Mouse (Mus musculus): ENCODE data around the gene Rnps1.
A peak's percentile ranks its signal among the peaks of the same experiment; 100 is the strongest.

The Rnps1 gene

DNA sequence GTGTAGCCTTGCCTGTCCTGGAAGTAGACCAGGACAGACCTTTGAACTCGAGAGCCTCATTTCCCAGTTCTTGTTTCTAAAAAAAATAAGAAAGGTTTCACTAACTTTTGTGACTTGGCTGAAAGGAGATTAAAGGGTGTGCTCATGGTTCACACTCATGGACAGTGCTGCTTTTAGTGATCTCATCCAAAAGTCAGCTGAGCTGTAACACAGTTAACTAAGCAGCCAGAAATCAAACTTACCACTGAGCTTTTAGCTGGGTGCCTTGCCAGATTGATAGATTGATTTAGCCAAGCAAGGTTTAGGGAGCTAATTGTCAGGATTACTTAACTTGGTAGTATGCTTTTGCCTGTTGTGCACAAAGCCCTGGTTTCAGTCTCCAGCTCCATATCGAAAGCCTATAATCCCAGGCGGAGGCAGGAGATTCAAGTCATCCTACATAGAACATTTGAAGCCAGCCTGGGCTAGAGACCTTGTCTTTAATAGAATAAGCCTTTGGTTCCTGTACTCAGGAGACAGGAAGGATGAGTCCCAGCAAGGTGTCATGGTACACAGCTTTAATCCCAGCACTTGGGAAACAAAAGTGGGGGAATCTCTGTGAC is 1.8 kb downstream of the Rnps1 start:
- TF ChIP-seq GATA4 (IDR thresholded peaks at IDR 0.05; ENCODE audit: insufficient replicate concordance, low read length), result no peak

DNA sequence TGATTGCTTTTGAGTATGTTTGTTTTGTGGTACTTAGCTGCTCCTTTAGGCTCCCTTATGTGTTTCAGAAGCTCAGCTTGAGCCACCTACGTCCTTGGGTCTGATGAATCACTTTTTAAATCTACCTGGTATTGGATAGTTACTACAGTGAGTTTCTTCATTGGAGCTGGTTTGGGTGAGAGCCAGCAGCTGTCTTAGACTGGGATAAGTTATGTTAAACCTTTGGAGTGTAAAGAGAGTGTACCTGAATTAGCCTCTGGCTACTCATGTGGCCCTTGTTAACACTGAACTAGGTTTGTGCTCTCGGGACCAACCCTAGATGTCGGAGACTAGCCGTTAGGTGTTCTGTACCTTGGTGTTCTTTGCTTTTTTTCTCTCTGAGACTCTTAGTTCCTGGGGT is 8.7 kb downstream of the Rnps1 start:
- TF ChIP-seq GATA4 (IDR thresholded peaks at IDR 0.05; ENCODE audit: insufficient replicate concordance, low read length), result no peak

DNA sequence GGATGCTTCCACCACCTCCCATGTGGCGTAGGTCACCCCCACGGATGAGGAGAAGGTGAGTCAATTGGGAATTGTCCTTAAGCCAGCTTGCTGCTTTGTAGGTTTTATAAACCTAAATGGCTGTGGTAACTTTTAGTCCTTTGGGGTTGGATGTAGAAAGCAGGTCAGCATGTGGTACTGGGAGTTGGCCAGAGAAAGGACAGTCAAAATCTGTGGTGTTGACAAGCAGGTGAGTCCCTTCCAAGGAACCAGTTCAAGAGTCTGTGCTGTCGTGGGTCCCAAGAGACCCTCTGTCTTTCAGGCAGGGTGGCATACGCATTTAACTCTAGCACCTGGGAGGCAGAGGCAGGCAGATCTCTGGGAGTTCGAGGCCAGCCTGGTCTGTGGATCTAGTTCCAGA is 10.1 kb downstream of the Rnps1 start:
- no peak for TF ChIP-seq GATA4 (IDR thresholded peaks at IDR 0.05; ENCODE audit: insufficient replicate concordance, low read length)

DNA sequence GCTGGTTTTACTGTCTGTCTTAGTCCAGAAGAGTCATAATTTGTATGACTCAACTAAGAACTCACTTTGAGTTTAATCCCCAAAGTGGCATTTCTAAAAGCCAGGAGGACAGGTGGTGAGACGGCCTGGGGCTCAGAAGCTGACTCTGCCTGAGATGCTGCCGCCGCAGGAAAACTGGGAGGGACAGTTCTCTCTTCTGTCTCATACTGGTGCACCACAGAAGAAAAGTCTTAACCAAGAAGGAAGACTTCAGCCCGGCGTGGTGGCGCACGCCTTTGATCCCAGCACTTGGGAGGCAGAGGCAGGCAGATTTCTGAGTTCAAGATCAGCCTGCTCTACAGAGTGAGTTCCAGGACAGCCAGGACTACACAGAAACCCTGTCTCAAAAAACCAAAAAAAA is 11.5 kb downstream of the Rnps1 start:
- no peak for TF ChIP-seq GATA4 (IDR thresholded peaks at IDR 0.05; ENCODE audit: insufficient replicate concordance, low read length)

DNA sequence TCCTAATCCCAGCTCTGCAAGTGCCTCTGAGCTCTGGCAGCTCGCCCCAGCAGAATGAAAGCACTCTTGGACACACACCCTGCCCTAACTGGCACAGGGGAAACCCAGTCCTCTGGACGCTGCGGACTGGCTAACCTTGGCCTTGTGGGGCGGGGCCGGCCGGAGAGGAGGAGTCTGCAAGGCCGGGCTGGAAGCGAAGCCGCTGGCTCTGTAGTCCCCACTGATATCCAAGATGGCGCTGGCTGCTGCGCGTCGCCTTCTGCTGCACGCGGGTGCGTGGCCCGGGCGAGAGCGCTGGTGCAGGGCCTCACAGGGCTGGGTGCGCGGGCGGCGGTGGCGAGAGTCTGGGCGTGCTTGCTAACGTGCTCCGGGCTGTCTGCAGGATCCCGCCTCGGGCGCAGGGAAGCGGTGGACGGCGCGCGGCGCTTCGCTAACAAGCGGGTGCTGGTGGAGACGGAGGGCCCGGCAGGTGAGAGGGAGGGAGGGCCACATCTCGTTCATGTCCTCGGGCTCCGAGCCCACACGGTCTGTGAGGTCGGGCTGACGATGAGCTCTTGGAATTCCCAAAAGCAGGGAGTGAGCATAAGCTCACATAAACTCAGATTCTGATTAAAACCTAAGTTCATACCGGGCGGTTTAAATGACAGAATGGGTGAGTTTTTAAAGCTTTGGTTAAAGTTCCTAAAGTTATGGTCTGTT is 12.3 kb downstream of the Rnps1 start, which contains the start of gene Eci1:
Eci1 (plus strand) TSS at position 171 of the 699 bp plus-strand sequence.
- TF ChIP-seq GATA4 (IDR thresholded peaks at IDR 0.05; ENCODE audit: insufficient replicate concordance, low read length), result peak; percentile 18; the same call in 1 of the 2 replicates

DNA sequence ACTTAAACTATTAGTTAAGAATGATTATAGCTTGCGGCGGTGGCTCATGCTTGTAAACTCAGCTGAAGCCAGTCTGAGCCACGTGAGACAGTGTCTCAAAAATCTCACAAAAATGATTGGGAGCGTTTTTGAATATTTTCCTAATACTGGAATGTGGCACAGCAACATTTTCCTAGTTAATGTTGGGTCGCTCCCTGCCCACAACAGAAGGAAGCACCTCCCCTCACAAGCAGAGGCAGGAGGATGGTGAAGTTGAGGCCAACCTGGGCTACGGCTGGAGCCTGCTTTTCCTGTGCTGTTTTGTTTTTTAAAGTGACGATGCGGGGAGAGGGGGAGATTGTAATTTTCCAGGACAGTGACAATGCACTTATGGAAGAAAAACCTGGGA is 12.8 kb downstream of the Rnps1 start:
- no peak for TF ChIP-seq GATA4 (IDR thresholded peaks at IDR 0.05; ENCODE audit: insufficient replicate concordance, low read length)

DNA sequence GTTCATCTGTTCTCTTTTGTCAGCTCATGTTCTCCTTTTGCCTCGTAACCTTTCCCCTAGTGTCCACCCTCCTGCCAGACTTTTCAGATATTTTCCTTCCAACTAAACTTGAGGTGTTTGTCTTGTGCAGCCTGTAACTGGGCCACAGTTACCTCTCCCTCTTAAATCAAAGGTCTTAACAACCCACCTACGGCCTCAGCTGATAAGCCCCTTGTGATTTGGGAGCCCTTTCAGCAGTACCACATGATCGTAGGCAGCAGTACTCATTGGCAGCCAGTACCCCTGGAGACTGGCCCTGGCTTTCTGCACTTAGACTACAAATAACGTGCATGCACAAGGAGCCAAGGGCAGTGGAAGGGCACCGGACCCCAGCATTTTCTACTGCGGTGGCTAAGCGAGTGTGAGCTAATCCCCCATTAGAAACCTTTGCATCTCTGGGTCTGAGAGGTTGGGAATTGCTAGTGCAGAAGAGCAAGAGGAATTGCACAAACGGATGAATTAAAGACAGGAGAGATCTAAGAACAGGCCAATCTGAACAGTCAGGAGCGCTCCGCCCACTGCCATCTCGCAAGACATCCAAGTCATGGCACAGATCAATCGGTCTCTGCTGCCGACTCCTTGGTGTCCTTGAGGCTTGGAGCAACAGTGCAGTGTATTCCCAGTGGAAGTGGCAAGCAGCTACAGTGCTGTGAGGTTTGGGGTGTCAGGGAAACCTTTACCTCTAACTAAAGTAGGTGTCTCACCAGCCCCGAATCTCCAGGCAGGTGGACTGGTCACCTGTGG is 15.0 kb downstream of the Rnps1 start:
- TF ChIP-seq GATA4 (IDR thresholded peaks at IDR 0.05; ENCODE audit: insufficient replicate concordance, low read length), result no peak; the same call in 1 of the 2 replicates

DNA sequence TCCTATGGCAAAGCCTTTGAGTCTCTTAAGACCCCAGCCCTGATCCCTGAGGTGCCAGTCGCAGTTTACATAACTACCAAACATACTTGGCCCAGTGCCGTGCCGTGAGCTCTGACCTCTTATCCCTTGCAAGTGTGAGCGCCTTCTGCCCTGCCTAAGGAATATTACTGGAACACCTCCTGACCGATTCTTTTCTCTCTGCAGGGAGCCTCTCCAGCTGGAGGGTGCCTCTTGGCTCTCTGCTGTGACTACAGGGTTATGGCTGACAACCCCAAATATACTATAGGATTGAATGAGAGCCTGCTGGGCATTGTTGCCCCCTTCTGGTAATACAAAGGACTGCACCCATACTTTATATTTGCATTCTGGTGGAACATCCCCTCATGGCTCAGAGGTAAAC is 22.7 kb downstream of the Rnps1 start:
- no peak for TF ChIP-seq GATA4 (IDR thresholded peaks at IDR 0.05; ENCODE audit: insufficient replicate concordance, low read length)

DNA sequence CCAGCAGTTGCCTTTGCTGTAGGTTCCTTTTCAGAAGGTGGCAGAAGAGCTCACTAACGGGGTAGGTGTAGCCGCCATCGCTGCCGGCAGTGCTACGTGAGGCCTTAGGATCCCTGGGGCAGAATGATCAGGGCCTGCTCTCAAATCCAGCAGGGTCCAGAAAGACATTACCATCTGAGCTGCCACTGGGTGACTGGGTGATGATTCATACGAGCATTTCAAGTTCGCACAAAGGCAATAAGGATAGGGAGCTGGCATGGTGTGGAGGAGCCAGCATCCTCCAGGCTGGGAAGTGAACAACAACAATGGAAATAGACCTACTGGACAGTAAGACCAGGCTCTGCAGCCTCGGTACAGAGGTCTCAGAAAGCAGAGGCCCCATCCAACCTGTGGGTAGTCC is 26.0 kb downstream of the Rnps1 start:
- TF ChIP-seq GATA4 (IDR thresholded peaks at IDR 0.05; ENCODE audit: insufficient replicate concordance, low read length), result no peak

DNA sequence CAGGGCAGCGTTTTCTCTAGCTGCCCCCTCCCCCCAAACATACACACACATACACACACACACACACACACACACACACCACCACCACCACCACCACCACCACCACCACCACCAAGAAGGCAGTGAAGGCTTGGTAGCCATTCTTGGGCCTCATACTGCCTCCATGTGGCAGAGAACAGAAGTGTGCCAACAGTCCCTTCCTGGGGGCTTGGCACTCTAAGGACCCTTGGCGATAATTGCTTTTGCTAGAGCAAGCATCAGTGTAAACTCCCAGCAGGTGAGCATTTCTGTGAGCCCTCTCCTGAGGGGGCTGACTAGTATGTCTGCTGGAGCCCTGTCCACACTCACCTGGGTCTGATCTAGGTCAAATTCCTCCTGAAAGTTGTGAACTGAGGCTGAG is 26.8 kb downstream of the Rnps1 start:
- no peak for TF ChIP-seq GATA4 (IDR thresholded peaks at IDR 0.05; ENCODE audit: insufficient replicate concordance, low read length)

DNA sequence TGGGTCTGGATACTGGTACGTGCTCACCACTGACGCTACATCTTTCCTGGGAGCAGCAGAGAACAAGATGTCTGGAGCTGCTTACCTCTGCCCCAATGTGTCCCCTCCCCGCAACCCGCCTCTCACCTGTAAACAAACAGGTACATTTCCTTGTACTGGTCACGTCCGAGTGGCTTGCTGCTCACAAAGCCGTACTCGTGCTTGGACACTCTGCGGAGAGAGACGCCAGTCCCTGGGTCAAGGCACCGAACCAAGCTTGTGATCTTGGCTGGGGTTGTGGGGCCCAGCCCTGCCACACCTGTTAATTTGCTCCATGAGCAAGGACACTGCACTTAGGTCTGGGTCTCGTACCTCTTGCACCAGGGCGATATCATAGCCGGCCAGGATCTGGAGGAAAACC is 27.7 kb downstream of the Rnps1 start:
- no peak for TF ChIP-seq GATA4 (IDR thresholded peaks at IDR 0.05; ENCODE audit: insufficient replicate concordance, low read length)

DNA sequence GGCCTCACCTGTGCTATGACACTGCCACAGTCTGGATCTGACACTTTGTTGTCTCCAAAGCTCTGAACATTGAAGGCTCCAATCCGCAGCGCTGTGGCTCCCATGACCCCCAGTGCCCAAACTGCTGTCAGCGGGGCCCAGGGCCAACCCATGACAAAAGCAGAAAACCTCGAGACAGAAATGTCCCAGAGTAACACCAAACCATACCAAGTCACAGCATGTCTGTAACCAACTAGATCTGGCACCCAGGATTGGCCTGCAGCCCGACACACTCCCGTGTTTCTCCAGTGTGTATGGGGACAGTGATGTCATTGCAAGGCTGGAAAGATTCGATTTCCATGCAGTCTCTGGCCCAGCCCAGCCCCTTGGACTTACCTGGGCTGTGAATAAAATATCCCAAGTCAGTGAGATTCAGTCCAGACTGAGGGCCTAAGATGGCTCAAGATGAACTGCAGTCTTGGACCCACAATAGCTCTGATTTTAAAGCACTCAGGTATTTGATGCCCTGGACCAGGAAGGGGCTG is 28.3 kb downstream of the Rnps1 start, which contains the start of gene Dnase1l2:
Dnase1l2 (minus strand) TSS at position 474 of the 524 bp plus-strand sequence.
- TF ChIP-seq GATA4 (IDR thresholded peaks at IDR 0.05; ENCODE audit: insufficient replicate concordance, low read length), result no peak

DNA sequence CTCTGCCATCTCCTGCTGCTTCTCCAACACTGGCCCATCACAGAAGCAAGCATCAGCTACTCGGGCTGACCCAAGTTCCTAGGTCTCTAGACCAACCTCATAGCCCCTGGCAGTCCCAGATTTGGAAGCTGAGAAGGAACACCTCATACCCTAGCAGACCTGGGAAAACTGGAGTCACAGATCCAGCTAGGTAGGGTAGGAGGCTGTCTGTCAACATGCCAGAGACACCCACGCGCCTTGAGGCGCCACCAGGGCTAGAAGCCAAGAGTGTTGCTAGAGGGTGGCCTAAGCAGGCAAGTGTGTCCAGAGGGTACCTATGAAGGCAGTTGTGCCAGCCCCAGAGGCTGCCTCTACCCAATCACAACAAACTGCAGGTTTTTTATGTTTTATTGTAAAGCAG is 29.0 kb downstream of the Rnps1 start:
- no peak for TF ChIP-seq GATA4 (IDR thresholded peaks at IDR 0.05; ENCODE audit: insufficient replicate concordance, low read length)

DNA sequence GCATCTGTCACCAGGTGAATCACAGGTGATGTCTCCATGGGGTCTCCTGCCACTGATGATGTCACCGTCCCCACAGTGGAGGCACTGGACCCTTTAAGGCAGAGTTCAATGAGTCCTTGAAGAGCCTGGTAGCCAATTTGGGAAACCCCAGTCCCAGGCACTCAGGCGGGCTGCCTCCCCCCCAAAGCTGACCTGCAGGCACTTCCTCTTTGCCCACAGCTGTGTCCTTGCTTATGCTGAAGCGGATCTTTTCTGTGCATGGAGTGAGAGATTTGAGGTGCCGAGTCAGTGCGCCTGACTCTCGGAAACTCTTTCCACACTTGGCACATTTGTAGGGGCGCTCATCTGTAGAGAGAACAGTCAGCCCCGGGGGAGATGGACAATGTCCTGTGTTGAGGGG is 32.2 kb downstream of the Rnps1 start:
- no peak for TF ChIP-seq GATA4 (IDR thresholded peaks at IDR 0.05; ENCODE audit: insufficient replicate concordance, low read length)

DNA sequence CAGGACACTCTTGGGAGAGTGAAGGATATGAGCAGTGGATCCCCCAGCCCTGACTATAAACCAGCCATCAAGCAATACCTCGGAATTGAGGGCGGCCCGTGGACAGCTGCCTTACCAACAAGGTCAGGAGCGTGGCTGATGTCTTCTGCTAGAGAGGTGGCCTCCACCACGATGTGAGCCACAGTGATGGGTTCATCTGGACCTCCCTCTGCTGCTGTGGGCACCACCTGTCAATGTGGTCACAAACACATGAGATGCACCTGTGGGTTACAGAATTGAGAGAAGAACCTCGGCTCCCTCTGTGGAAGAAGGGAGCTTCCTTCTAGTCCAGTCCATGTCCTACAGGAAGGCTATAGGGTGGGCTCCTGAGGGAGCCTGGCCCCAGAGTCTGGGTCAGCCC is 35.1 kb downstream of the Rnps1 start:
- TF ChIP-seq GATA4 (IDR thresholded peaks at IDR 0.05; ENCODE audit: insufficient replicate concordance, low read length), result no peak

DNA sequence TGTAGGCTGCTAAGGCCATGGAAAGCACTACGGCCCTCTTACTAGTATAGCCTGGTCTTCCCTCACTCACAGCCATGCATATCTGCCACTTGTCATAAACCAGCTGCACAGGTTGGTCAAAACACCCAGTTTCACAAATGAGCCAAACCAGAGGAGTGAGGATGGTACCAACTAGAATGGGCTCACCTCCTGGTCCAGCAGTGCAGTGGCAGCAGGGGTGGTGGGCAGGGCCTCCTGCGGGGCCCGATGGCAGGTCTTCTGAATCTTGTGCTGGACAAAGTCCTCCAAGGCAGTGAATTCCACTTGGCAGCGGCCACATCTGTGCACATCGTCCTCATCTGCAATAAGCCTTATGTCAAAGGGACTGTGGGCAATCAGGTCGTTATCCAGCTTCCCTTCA is 36.9 kb downstream of the Rnps1 start:
- no peak for TF ChIP-seq GATA4 (IDR thresholded peaks at IDR 0.05; ENCODE audit: insufficient replicate concordance, low read length)

All from liver, adult (tissue).